Mouse (Mus musculus) heart, adult 2 months (tissue): ENCODE results near the gene Mknk2.

Source experiments
- CTCF ChIP-seq: fragments of 200-600 bp; IDR thresholded peaks from 2 replicates; pipeline ENCODE4 v1.8.1; 2022; ENCODE audit warnings: antibody characterized with exemption, mild to moderate bottlenecking, moderate library complexity
- POLR2A ChIP-seq: fragments of 200-500 bp; IDR thresholded peaks from 2 replicates; pipeline ENCODE4 v1.6.1; 2011; ENCODE audit warnings: mild to moderate bottlenecking, low read depth, low read length, control low read depth; ENCODE audit not compliant: insufficient read depth

- no peak for TF ChIP-seq CTCF
- no peak for TF ChIP-seq POLR2A
Observed at GRCm38 (mm10) chr10:80705479-80705878, 27.6 kb upstream of the Mknk2 start.
